Mouse (Mus musculus) lung, adult 2 months (tissue): ENCODE measurements at regions not wholly inside any gene's neighbourhood (a gene's known extent, or its start where the extent isn't known, plus 50 kb on each side); places are given as distances from the start of the nearest gene placed in this dataset.

ENCODE experiments used
- DNase-seq: peaks from one replicate; pipeline ENCODE4 v3.0.0; 2022
- H3K4me1 ChIP-seq: fragments of 200-500 bp; 2 replicates; pipeline ENCODE4 v1.6.1; 2011; ENCODE audit warnings: low read length; ENCODE audit not compliant: control insufficient read depth, insufficient read depth
- H3K4me3 ChIP-seq: fragments of 200-500 bp; replicated peaks from 2 replicates; pipeline ENCODE3; 2011; ENCODE audit warnings: low read depth, mild to moderate bottlenecking, control low read depth, low read length; ENCODE audit errors: extremely low read depth
- CTCF ChIP-seq: fragments of 200-500 bp; IDR thresholded peaks from 2 replicates; pipeline ENCODE4 v1.5.1; 2011; ENCODE audit warnings: mild to moderate bottlenecking, low read length, control low read depth; ENCODE audit not compliant: insufficient read depth
- POLR2A ChIP-seq: fragments of 200-500 bp; IDR thresholded peaks from 2 replicates; pipeline ENCODE4 v1.6.1; 2011; ENCODE audit warnings: low read depth, mild to moderate bottlenecking, control low read depth, low read length, borderline replicate concordance; ENCODE audit errors: extremely low read depth
- WGBS: fragments of 180-500 bp; shearing (Covaris S2); methylation state at CpG from one replicate; pipeline ENCODE4 v1.1.7; 2018; 5-methylcytosine and 5-hydroxymethylcytosine counted together

- Histone ChIP-seq H3K4me1 (no peaks in the 10 kb centered on the region), H3K4me3 (no peak overlapping the region)
- no peak for DNase-seq
- WGBS, result 55% methylated on average over 6 of the region's 6 CpGs
- TF ChIP-seq POLR2A (no peak), CTCF (no peak)
These were observed 468.0 kb downstream of the Hace1 start for GRCm38 (mm10) chr10:46045474-46046093.

GRCm38 (mm10) chr10:46046094-46046749 lies 468.6 kb downstream of the Hace1 start:
- Histone ChIP-seq H3K4me3 (no peak overlapping the region), H3K4me1 (no peaks in the 10 kb centered on the region)
- TF ChIP-seq POLR2A (no peak), CTCF (no peak)
- DNase-seq, result no peak

GRCm38 (mm10) chr10:46046890-46047414 lies 469.3 kb downstream of the Hace1 start:
- 62% methylated on average over 8 of the region's 8 CpGs for WGBS
- TF ChIP-seq CTCF (no peak), POLR2A (no peak)
- DNase-seq, result no peak

GRCm38 (mm10) chr10:46047591-46047990 lies 470.0 kb downstream of the Hace1 start:
- Histone ChIP-seq H3K4me1 (no peaks in the 10 kb centered on the region), H3K4me3 (no peak overlapping the region)
- DNase-seq, result no peak
- WGBS, result 61% methylated on average over 4 of the region's 4 CpGs
- no peak for TF ChIP-seq CTCF
- TF ChIP-seq POLR2A, result no peak

More at GRCm38 (mm10) chr10:46046890-46047414, 469.3 kb downstream of the Hace1 start:
- Histone ChIP-seq H3K4me3 (no peak overlapping the region), H3K4me1 (no peaks in the 10 kb centered on the region)

- DNase-seq, result no peak
- TF ChIP-seq CTCF (0 out of 2 replicates have a peak, but pooled peaks have one; percentile 11), POLR2A (no peak)
- no peaks in the 10 kb centered on the region for H3K4me1 ChIP-seq
- WGBS, result 34% methylated on average over 14 of the region's 14 CpGs
- no peak overlapping the region for H3K4me3 ChIP-seq
These were observed 480.0 kb downstream of the Hace1 start for GRCm38 (mm10) chr10:46057362-46058198.

- Histone ChIP-seq H3K4me1 (no peaks in the 10 kb centered on the region), H3K4me3 (no peak overlapping the region)
- TF ChIP-seq CTCF (no peak), POLR2A (no peak)
- WGBS, result 72% methylated on average over 5 of the region's 5 CpGs
- DNase-seq, result no peak
These were observed 480.5 kb downstream of the Hace1 start for GRCm38 (mm10) chr10:46058199-46058472.

GRCm38 (mm10) chr10:46059285-46059684 lies 481.7 kb downstream of the Hace1 start:
- TF ChIP-seq CTCF (no peak), POLR2A (no peak)

GRCm38 (mm10) chr10:46063831-46064230 lies 486.2 kb downstream of the Hace1 start:
- DNase-seq, result no peak
- H3K4me1 ChIP-seq, result no peaks in the 10 kb centered on the region
- H3K4me3 ChIP-seq, result no peak overlapping the region
- TF ChIP-seq POLR2A (no peak), CTCF (no peak)
- 76% methylated on average over 4 of the region's 4 CpGs for WGBS

More at GRCm38 (mm10) chr10:46059285-46059684, 481.7 kb downstream of the Hace1 start:
- no peak for DNase-seq
- Histone ChIP-seq H3K4me1 (no peaks in the 10 kb centered on the region), H3K4me3 (no peak overlapping the region)
- 71% methylated on average over 3 of the region's 3 CpGs for WGBS

- no peak overlapping the region for H3K4me3 ChIP-seq
- no peak for DNase-seq
- TF ChIP-seq CTCF, result no peak
- TF ChIP-seq POLR2A, result no peak
- no peaks in the 10 kb centered on the region for H3K4me1 ChIP-seq
- WGBS, result 78% methylated on average over 3 of the region's 3 CpGs
These were observed 493.1 kb downstream of the Hace1 start for GRCm38 (mm10) chr10:46070766-46071165.

GRCm38 (mm10) chr10:46071220-46071619 lies 493.6 kb downstream of the Hace1 start:
- TF ChIP-seq CTCF, result no peak
- no peak for TF ChIP-seq POLR2A
- no peak for DNase-seq
- Histone ChIP-seq H3K4me3 (no peak overlapping the region), H3K4me1 (no peaks in the 10 kb centered on the region)
- 40% methylated on average over 8 of the region's 8 CpGs for WGBS
